Mouse (Mus musculus) lung, postnatal 36 days (tissue): ENCODE measurements around the gene Olfr376.
A peak's percentile ranks its signal among the peaks of the same experiment; 100 is the strongest.

Source experiments
- DNase-seq: peaks from one replicate; pipeline ENCODE4 v3.0.0; 2022; ENCODE audit warnings: mixed read lengths

The Olfr376 gene

GRCm38 (mm10) chr11:73370946-73371345 lies at the start of gene Olfr376:
Olfr376 (plus strand) TSS chr11:73371246.
- no peak for DNase-seq

- DNase-seq, result peak; percentile 18
Observed at GRCm38 (mm10) chr11:73323906-73324830, 46.9 kb upstream of the Olfr376 start.

GRCm38 (mm10) chr11:73326485-73326886 lies 44.6 kb upstream of the Olfr376 start:
- DNase-seq, result peak; percentile 41

- DNase-seq, result no peak
Observed at GRCm38 (mm10) chr11:73327361-73327760, 43.7 kb upstream of the Olfr376 start.

GRCm38 (mm10) chr11:73329442-73329841 lies 41.6 kb upstream of the Olfr376 start, which contains the start of the genes Aspa, Gm49340 and Spata22:
Aspa (minus strand) TSS chr11:73329596.
Gm49340 (plus strand) TSS chr11:73329741.
Spata22 (plus strand) TSS chr11:73329741.
- DNase-seq, result no peak

- DNase-seq, result no peak
Observed at GRCm38 (mm10) chr11:73333357-73333756, 37.7 kb upstream of the Olfr376 start.

GRCm38 (mm10) chr11:73336919-73337318 lies 34.1 kb upstream of the Olfr376 start:
- no peak for DNase-seq

GRCm38 (mm10) chr11:73350483-73350882 lies 20.6 kb upstream of the Olfr376 start, which contains the start of gene Olfr20:
Olfr20 (plus strand) TSS chr11:73350783.
- DNase-seq, result no peak

- no peak for DNase-seq
Observed at GRCm38 (mm10) chr11:73395374-73395773, 24.3 kb downstream of the Olfr376 start.

GRCm38 (mm10) chr11:73399514-73399913 lies 28.5 kb downstream of the Olfr376 start, which contains the start of gene Olfr1:
Olfr1 (minus strand) TSS chr11:73399614.
- no peak for DNase-seq
